Mouse (Mus musculus) heart, postnatal 0 days (tissue): ENCODE results near the gene Clpb.

Experiments
- CTCF ChIP-seq: IDR thresholded peaks from 2 replicates; pipeline ENCODE4 v1.5.1; 2016; ENCODE audit warnings: antibody characterized with exemption, control low read depth, low read depth
- EP300 ChIP-seq: IDR thresholded peaks from 2 replicates; pipeline ENCODE4 v1.6.1; 2016; ENCODE audit warnings: antibody characterized with exemption, low read depth

DNA sequence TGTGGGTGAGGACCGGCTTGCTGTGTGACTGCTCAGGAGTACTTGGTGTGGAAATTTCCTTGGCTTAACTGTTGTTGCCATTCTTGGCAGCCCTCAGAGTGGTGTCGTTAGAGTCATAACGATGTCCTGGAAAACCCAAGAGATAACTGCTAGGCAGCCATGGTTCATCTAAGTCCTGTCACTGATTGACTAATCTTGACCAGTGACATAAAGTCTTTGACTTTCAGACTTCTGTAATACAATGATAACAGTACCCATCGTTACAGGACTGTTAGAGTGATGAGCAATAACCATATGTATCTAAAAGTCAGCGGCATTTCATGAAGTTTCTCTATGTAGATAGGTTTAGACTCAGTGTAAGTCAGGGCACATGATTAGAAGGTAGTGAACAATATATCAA lies 46.8 kb downstream of the Clpb start:
- TF ChIP-seq CTCF (no peak), EP300 (no peak)
